Mouse (Mus musculus): ENCODE data around the gene Ctps.

GRCm38 (mm10) chr4:120571691-120572090 is 1.6 kb upstream of the Ctps start:
- TF ChIP-seq CTCF (IDR thresholded peaks at IDR 0.05; ENCODE audit: low read depth, low read length) (no peak), POLR2A (IDR thresholded peaks at IDR 0.05; ENCODE audit: insufficient read depth, low read length) (no peak)

All from ES-Bruce4 (cell line).